Mouse (Mus musculus) spleen, adult 2 months (tissue): ENCODE measurements around the gene Tnfrsf1b.

Experiments used
- CTCF ChIP-seq: fragments of 200-500 bp; IDR thresholded peaks from 2 replicates; pipeline ENCODE4 v1.5.1; 2011; ENCODE audit warnings: mild to moderate bottlenecking, inconsistent platforms; ENCODE audit not compliant: insufficient read depth, insufficient read length, insufficient replicate concordance; ENCODE audit errors: extremely low read depth
- POLR2A ChIP-seq: fragments of 200-500 bp; IDR thresholded peaks from 2 replicates; pipeline ENCODE4 v1.6.1; 2011; ENCODE audit warnings: low read depth, low read length, inconsistent platforms

DNA sequence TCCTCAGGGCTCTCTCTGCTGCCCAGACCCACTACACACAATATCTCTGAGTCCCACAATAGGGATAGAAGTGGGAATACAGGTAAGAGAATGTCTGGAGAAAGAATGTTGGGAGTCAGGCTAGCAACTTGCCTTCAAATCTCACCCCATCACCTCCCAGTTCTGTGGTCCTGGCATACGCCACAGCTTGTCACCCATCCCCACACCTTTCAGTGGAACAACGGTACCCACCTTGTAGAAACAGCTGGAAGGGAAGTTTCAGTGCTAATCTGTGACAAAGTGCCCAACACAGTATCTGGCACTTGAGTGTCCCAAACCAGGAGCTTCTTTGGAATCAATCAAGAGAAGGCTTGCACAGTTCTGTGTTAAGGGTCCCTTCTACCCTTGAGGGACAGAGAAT is 2.0 kb downstream of the Tnfrsf1b start:
- no peak for TF ChIP-seq CTCF
- TF ChIP-seq POLR2A, result no peak
